Mouse (Mus musculus) yolk sac, embryonic 10.5 days (tissue): ENCODE results near the gene Plcb1.
A peak's percentile ranks its signal among the peaks of the same experiment; 100 is the strongest.

ENCODE experiments used
- DNase-seq: peaks from one replicate; pipeline ENCODE4 v3.0.0-alpha.2; 2017; ENCODE audit warnings: low spot score

Gene Plcb1

GRCm38 (mm10) chr2:134914091-134914550 lies 128.3 kb downstream of the Plcb1 start:
- DNase-seq: no peak

- DNase-seq: no peak
Measured at GRCm38 (mm10) chr2:134915035-134915434, 129.2 kb downstream of the Plcb1 start.

GRCm38 (mm10) chr2:134920611-134921280 lies 134.9 kb downstream of the Plcb1 start:
- DNase-seq: no peak

GRCm38 (mm10) chr2:134922636-134923375 lies 136.9 kb downstream of the Plcb1 start:
- no peak for DNase-seq

- no peak for DNase-seq
Measured at GRCm38 (mm10) chr2:134924143-134924655, 138.3 kb downstream of the Plcb1 start.

- no peak for DNase-seq
Measured at GRCm38 (mm10) chr2:134926266-134926665, 140.4 kb downstream of the Plcb1 start.

- DNase-seq: no peak
Measured at GRCm38 (mm10) chr2:134927072-134927471, 141.2 kb downstream of the Plcb1 start.

- no peak for DNase-seq
Measured at GRCm38 (mm10) chr2:134929452-134929851, 143.6 kb downstream of the Plcb1 start.

GRCm38 (mm10) chr2:134930961-134931360 lies 145.1 kb downstream of the Plcb1 start:
- no peak for DNase-seq

GRCm38 (mm10) chr2:134931756-134932421 lies 146.0 kb downstream of the Plcb1 start:
- peak; percentile 65 for DNase-seq

- no peak for DNase-seq
Measured at GRCm38 (mm10) chr2:134935469-134935868, 149.6 kb downstream of the Plcb1 start.

GRCm38 (mm10) chr2:134935970-134936649 lies 150.2 kb downstream of the Plcb1 start:
- DNase-seq: no peak

- no peak for DNase-seq
Measured at GRCm38 (mm10) chr2:134937666-134938065, 151.8 kb downstream of the Plcb1 start.

- DNase-seq: no peak
Measured at GRCm38 (mm10) chr2:134942039-134942438, 156.2 kb downstream of the Plcb1 start.

GRCm38 (mm10) chr2:134942919-134943318 lies 157.1 kb downstream of the Plcb1 start:
- no peak for DNase-seq

GRCm38 (mm10) chr2:134946331-134946730 lies 160.5 kb downstream of the Plcb1 start:
- DNase-seq: no peak

GRCm38 (mm10) chr2:134946911-134947310 lies 161.0 kb downstream of the Plcb1 start:
- no peak for DNase-seq

- no peak for DNase-seq
Measured at GRCm38 (mm10) chr2:134952088-134952487, 166.2 kb downstream of the Plcb1 start.

- DNase-seq: no peak
Measured at GRCm38 (mm10) chr2:134956436-134956835, 170.6 kb downstream of the Plcb1 start.

GRCm38 (mm10) chr2:134966131-134966530 lies 180.3 kb downstream of the Plcb1 start:
- no peak for DNase-seq

GRCm38 (mm10) chr2:134968380-134968779 lies 182.5 kb downstream of the Plcb1 start:
- DNase-seq: no peak

GRCm38 (mm10) chr2:134972376-134972775 lies 186.5 kb downstream of the Plcb1 start:
- no peak for DNase-seq
